Mouse (Mus musculus) spleen, adult 2 months (tissue): ENCODE results near the gene Gpi1.

Experiments
- CTCF ChIP-seq: fragments of 200-500 bp; IDR thresholded peaks from 2 replicates; pipeline ENCODE4 v1.5.1; 2011; ENCODE audit warnings: mild to moderate bottlenecking, inconsistent platforms; ENCODE audit not compliant: insufficient read depth, insufficient read length, insufficient replicate concordance; ENCODE audit errors: extremely low read depth
- POLR2A ChIP-seq: fragments of 200-500 bp; IDR thresholded peaks from 2 replicates; pipeline ENCODE4 v1.6.1; 2011; ENCODE audit warnings: low read depth, low read length, inconsistent platforms

GRCm38 (mm10) chr7:34164671-34165070 lies 65.5 kb downstream of the Gpi1 start:
- TF ChIP-seq CTCF, result no peak
- no peak for TF ChIP-seq POLR2A
